12 mouse cellular contexts compared by ENCODE assay signal in the genomic region with DNA sequence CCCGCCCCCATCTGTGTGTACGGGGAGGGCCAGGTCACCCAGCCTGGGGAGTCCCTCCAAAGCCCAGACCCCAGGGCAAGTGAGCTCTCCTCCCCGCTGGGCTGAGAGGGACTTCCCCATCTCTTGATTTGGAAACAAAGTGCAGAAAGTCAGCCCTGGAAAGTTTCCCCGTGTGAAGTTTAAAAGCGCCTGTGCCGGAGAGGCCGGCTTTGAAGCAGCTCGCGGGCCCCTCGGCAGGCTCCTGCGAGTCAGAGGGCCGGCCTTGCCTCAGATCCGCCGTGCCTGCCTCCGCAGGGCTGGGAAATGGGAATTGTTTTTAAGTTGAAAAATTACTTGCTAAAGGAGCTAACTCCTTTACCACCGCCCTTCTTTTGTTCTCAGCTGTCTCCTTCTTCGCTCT. TPM values are rescaled to one million over a fixed set of nuclear protein-coding genes. Genes with fewer than 3 reads are reported as not detected.
A peak's percentile ranks its signal among the peaks of the same experiment; 100 is the strongest.
DNase-seq lines count a peak whose midpoint lies in the region; ATAC-seq lines count a peak whose summit lies in the region.
"Had no signal": no experiment of that assay in that cellular context is flagged by ENCODE, and none has a peak within 500 bp of the region (broad histone marks: within the 10 kb centered on the region; RNA-seq: fewer than 3 reads in every experiment).

No protein-coding gene starts in this region.

- no peak overlapping the region for H3K27ac ChIP-seq in intestine, embryonic 14.5 days (ENCODE audit: low read depth)
- H3K27ac ChIP-seq in intestine, embryonic 15.5 days: no peak overlapping the region
- no peak overlapping the region for H3K27ac ChIP-seq in heart, embryonic 16.5 days (ENCODE audit: low read length)
- no peak overlapping the region for H3K27ac ChIP-seq in midbrain, embryonic 12.5 days (replicated peaks)

- no peak overlapping the region for H3K9ac ChIP-seq in intestine, embryonic 14.5 days (ENCODE audit: low read length)
- H3K9ac ChIP-seq in intestine, embryonic 15.5 days: no peak overlapping the region
- no peak overlapping the region for H3K9ac ChIP-seq in heart, embryonic 16.5 days (ENCODE audit: low read length)
- no peak overlapping the region; the same call in 1 of the 2 replicates for H3K9ac ChIP-seq in midbrain, embryonic 12.5 days (replicated peaks)

- peaks cover 6% of the 10 kb centered on the region; the same call in 1 of the 2 replicates for H3K4me1 ChIP-seq in intestine, embryonic 14.5 days (replicated peaks; ENCODE audit: control insufficient read depth, insufficient read depth, low read length)
- peaks cover 8% of the 10 kb centered on the region for H3K4me1 ChIP-seq in intestine, embryonic 15.5 days (replicated peaks)
- peaks cover 14% of the 10 kb centered on the region for H3K4me1 ChIP-seq in heart, embryonic 16.5 days (ENCODE audit: control insufficient read depth, insufficient read depth, low read length)
- H3K4me1 ChIP-seq in midbrain, embryonic 12.5 days: peaks cover 29% of the 10 kb centered on the region

- ATAC-seq in intestine, embryonic 14.5 days (replicated peaks; ENCODE audit: low FRiP score, low TSS enrichment, low read depth): no peak
- no peak for ATAC-seq in intestine, embryonic 15.5 days
- peak; percentile 49; the same call in 1 of the 2 replicates for ATAC-seq in common myeloid progenitor, adult 5-6 weeks (replicated peaks; ENCODE audit: low read depth, poor library complexity, severe bottlenecking)
- no peak for ATAC-seq in heart, embryonic 16.5 days (replicated peaks; ENCODE audit: extremely low read depth, insufficient read depth, low FRiP score)
- no peak for ATAC-seq in midbrain, embryonic 12.5 days (ENCODE audit: low FRiP score, low read depth)

- no peaks in the 10 kb centered on the region for H3K36me3 ChIP-seq in intestine, embryonic 14.5 days (ENCODE audit: control insufficient read depth, insufficient read depth, low read length)
- H3K36me3 ChIP-seq in intestine, embryonic 15.5 days: no peaks in the 10 kb centered on the region
- no peaks in the 10 kb centered on the region for H3K36me3 ChIP-seq in heart, embryonic 16.5 days (ENCODE audit: control insufficient read depth, insufficient read depth)
- no peaks in the 10 kb centered on the region for H3K36me3 ChIP-seq in midbrain, embryonic 12.5 days

- H3K9me3 ChIP-seq in intestine, embryonic 14.5 days (ENCODE audit: control insufficient read depth, low read length): no peaks in the 10 kb centered on the region
- H3K9me3 ChIP-seq in intestine, embryonic 15.5 days: no peaks in the 10 kb centered on the region
- no peaks in the 10 kb centered on the region for H3K9me3 ChIP-seq in heart, embryonic 16.5 days (replicated peaks; ENCODE audit: control insufficient read depth, low read length)
- H3K9me3 ChIP-seq in midbrain, embryonic 12.5 days: no peaks in the 10 kb centered on the region

- DNase-seq in intestine, embryonic 14.5 days (ENCODE audit: low spot score): peak; percentile 65
- DNase-seq in ovary, postnatal 14 days (ENCODE audit: low spot score): no peak
- DNase-seq in adrenal gland, postnatal 14 days: no peak
- DNase-seq in kidney, adult 9 months: no peak
- DNase-seq: gastrocnemius, postnatal 10 days; liver had no signal

- H3K27me3 ChIP-seq in intestine, embryonic 14.5 days (replicated peaks; ENCODE audit: control insufficient read depth, insufficient read depth, low read length): peaks cover 87% of the 10 kb centered on the region
- H3K27me3 ChIP-seq in intestine, embryonic 15.5 days (replicated peaks): peaks cover 78% of the 10 kb centered on the region
- peaks cover 81% of the 10 kb centered on the region for H3K27me3 ChIP-seq in heart, embryonic 16.5 days (ENCODE audit: control insufficient read depth, insufficient read depth, low read length)
- H3K27me3 ChIP-seq in midbrain, embryonic 12.5 days: peaks cover 92% of the 10 kb centered on the region

- 2% methylated on average over 17 of the region's 17 CpGs for WGBS in intestine, embryonic 14.5 days
- 2% methylated on average over 17 of the region's 17 CpGs for WGBS in intestine, embryonic 15.5 days
- 5% methylated on average over 17 of the region's 17 CpGs for WGBS in heart, embryonic 16.5 days
- WGBS in midbrain, embryonic 12.5 days: under 1% methylated on average over 17 of the region's 17 CpGs

- no peak overlapping the region for H3K4me2 ChIP-seq in intestine, embryonic 14.5 days (ENCODE audit: low read length)
- H3K4me2 ChIP-seq in intestine, embryonic 15.5 days (replicated peaks): no peak overlapping the region; the same call in 1 of the 2 replicates
- peak overlapping the region; percentile 27; the same call in 1 of the 2 replicates for H3K4me2 ChIP-seq in heart, embryonic 16.5 days (ENCODE audit: low read depth, low read length)
- H3K4me2 ChIP-seq in midbrain, embryonic 12.5 days (replicated peaks): peak overlapping the region; percentile 22

- no peak overlapping the region for H3K4me3 ChIP-seq in intestine, embryonic 14.5 days (ENCODE audit: low read depth, low read length)
- no peak overlapping the region for H3K4me3 ChIP-seq in intestine, embryonic 15.5 days (replicated peaks)
- H3K4me3 ChIP-seq in heart, embryonic 16.5 days (ENCODE audit: low read length): peak overlapping the region; percentile 19
- H3K4me3 ChIP-seq in midbrain, embryonic 12.5 days: peak overlapping the region; percentile 16

RNA-seq across cellular contexts. Expression of gene Lhx2, which starts 2.5 kb away (rescaled TPM):
- 0.19 TPM in 1 of 2 replicates, not detected in the other for polyA plus RNA-seq in intestine, embryonic 14.5 days (2014; fragmentation: Nextera tagmentation; extraction: Ambion mirVana)
- 0.09 and 0.44 TPM in 2 replicates for polyA plus RNA-seq in intestine, embryonic 15.5 days (2015; fragmentation: Nextera tagmentation; extraction: Ambion mirVana)
- total RNA-seq in common myeloid progenitor, adult 5-6 weeks (2017): not detected in 2 replicates
- polyA plus RNA-seq in heart, embryonic 16.5 days (2015; fragmentation: Nextera tagmentation; extraction: Ambion mirVana): not detected in 2 replicates
- polyA plus RNA-seq in midbrain, embryonic 12.5 days (2016; fragmentation: Nextera tagmentation; extraction: Ambion mirVana): 110 and 133 TPM in 2 replicates
- 0.41 and 1.0 TPM in 2 replicates for total RNA-seq in adrenal gland, postnatal 14 days (2021)
- total RNA-seq: neutrophil, adult 5-6 weeks had no signal
- polyA plus RNA-seq: stomach, embryonic 14.5 days had no signal

RNA-seq across cellular contexts. Expression of gene Dennd1a, which starts 49.4 kb away (rescaled TPM):
- 11.4 and 11.6 TPM in 2 replicates for polyA plus RNA-seq in intestine, embryonic 14.5 days (2014; fragmentation: Nextera tagmentation; extraction: Ambion mirVana)
- polyA plus RNA-seq in intestine, embryonic 15.5 days (2015; fragmentation: Nextera tagmentation; extraction: Ambion mirVana): 10.6 and 11.2 TPM in 2 replicates
- 22.5 and 34.2 TPM in 2 replicates for total RNA-seq in common myeloid progenitor, adult 5-6 weeks (2017)
- polyA plus RNA-seq in heart, embryonic 16.5 days (2015; fragmentation: Nextera tagmentation; extraction: Ambion mirVana): 11.6 and 12.7 TPM in 2 replicates
- 25.6 and 26.2 TPM in 2 replicates for polyA plus RNA-seq in midbrain, embryonic 12.5 days (2016; fragmentation: Nextera tagmentation; extraction: Ambion mirVana)
- total RNA-seq in adrenal gland, postnatal 14 days (2021): 22.5 and 25.3 TPM in 2 replicates

Comparison
In these comparisons a context has a peak if more than half of its experiments do, and no peak if none do; other contexts are left out.
1. H3K4me2 ChIP-seq: peak in heart, embryonic 16.5 days (single experiment) and midbrain, embryonic 12.5 days (single experiment); none in intestine, embryonic 14.5 days (single experiment) and intestine, embryonic 15.5 days (single experiment).
2. H3K4me3 ChIP-seq: peak in heart, embryonic 16.5 days (single experiment) and midbrain, embryonic 12.5 days (single experiment); none in intestine, embryonic 14.5 days (single experiment) and intestine, embryonic 15.5 days (single experiment).
3. RNA of gene Lhx2, which starts 2.5 kb away (polyA plus RNA-seq): 110 to 133 TPM in midbrain, embryonic 12.5 days; 0.19 TPM in intestine, embryonic 14.5 days, 0.09 to 0.44 TPM in intestine, embryonic 15.5 days and not detected in heart, embryonic 16.5 days; every median in the first group is over 10 times any median in the second.